Mouse (Mus musculus): ENCODE data around the gene Nabp2. TPM values are rescaled to one million over a fixed set of nuclear protein-coding genes. Genes with fewer than 3 reads are reported as not detected.

Gene Nabp2
- polyA plus RNA-seq, 1 experiment from 2014 or later = 133 TPM

DNA sequence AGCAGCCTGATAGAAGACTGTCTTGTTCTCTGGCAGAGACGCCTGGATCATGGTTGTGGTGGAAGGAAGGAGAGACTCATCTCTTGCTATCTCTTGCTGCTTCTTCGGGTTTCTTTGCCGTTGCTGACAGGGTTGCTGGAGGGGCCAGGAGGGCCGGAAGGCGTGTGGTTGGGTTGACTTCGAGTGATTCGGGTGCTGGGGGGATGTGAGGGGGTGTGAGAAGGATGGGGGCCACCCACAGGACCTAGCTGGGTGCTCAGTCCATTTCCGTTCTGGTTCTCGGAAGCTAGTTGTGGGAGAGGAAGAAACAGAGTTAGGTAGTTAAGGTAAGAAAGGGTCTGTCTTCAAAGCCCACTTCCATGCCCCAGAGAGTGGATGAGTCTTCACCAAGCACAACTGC lies 9.7 kb downstream of the Nabp2 start:
- 81% methylated on average over 9 of the region's 9 CpGs for whole genome bisulfite sequencing
- H3K4me3 ChIP-seq (replicated peaks) = no peak overlapping the region
- no peak overlapping the region for H3K27ac ChIP-seq (replicated peaks)
- H3K4me1 ChIP-seq = no peaks in the 10 kb centered on the region
- no peak for ATAC-seq (ENCODE audit: low FRiP score)
- no peaks in the 10 kb centered on the region for H3K9me3 ChIP-seq (replicated peaks)
- no peak overlapping the region for H3K4me2 ChIP-seq
- H3K36me3 ChIP-seq = peaks cover 14% of the 10 kb centered on the region
- no peak overlapping the region for H3K9ac ChIP-seq (replicated peaks)
- H3K27me3 ChIP-seq (replicated peaks) = no peaks in the 10 kb centered on the region

DNA sequence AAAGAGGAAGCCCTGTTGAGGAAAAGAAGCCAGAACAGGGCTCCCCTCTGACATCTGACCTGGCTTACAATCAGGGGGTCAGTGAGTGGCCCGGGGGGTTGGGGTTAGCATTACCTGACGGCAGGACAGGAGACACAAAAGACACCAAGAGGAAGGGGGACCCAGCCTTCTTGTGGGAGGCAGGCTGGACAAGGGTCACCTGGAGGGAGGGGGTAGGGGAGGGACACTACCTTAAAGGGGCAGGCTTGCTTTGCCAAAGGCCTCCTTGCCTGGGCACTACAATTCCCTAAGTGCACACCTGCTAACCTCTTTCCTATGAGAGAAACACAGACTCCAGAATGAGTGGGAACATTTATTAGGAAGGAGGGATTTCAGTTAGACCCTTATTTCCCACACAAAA lies 10.2 kb downstream of the Nabp2 start, which contains the start of gene Slc39a5:
Slc39a5 (minus strand) TSS at position 174 of the 400 bp plus-strand sequence.
- H3K4me1 ChIP-seq = no peaks in the 10 kb centered on the region
- H3K4me3 ChIP-seq (replicated peaks) = no peak within 1 kb of the TSS
- 8% methylated on average over 2 of the region's 2 CpGs for WGBS
- H3K27me3 ChIP-seq (replicated peaks) = no peaks in the 10 kb centered on the region
- H3K9ac ChIP-seq (replicated peaks) = no peak within 1 kb of the TSS
- H3K27ac ChIP-seq (replicated peaks) = no peak within 1 kb of the TSS
- no peak within 1 kb of the TSS for H3K4me2 ChIP-seq
- H3K9me3 ChIP-seq (replicated peaks) = no peaks in the 10 kb centered on the region
- peaks cover 8% of the 10 kb centered on the region for H3K36me3 ChIP-seq
- no peak for ATAC-seq (ENCODE audit: low FRiP score)

DNA sequence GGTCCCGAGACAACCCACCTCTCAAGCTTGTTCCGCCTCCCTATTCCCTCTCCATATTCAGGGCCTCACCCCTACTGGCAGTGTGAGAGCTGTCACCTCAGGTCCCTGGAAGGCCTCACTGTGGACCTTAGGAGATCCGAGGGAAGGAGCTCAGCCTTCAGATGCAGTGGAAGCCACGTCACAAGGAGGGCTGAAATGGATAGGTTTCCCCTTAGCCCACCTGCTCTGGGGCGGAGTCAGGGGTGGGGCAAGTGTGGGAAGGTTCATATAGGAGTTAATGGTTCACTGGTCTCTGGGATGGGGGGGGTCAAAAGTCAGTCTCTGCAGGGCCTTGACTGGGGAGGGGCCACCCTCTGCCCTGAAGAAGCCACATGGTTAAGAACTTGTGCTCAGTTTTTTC lies 11.0 kb downstream of the Nabp2 start:
- no peak for ATAC-seq (ENCODE audit: low FRiP score)
- Histone ChIP-seq H3K9me3 (replicated peaks) (no peaks in the 10 kb centered on the region), H3K27me3 (replicated peaks) (no peaks in the 10 kb centered on the region), H3K27ac (replicated peaks) (no peak overlapping the region), H3K4me2 (no peak overlapping the region), H3K36me3 (peaks cover 6% of the 10 kb centered on the region; the same call in 1 of the 2 replicates), H3K4me1 (no peaks in the 10 kb centered on the region), H3K4me3 (replicated peaks) (no peak overlapping the region), H3K9ac (replicated peaks) (no peak overlapping the region)
- 36% methylated on average over 5 of the region's 5 CpGs for WGBS

DNA sequence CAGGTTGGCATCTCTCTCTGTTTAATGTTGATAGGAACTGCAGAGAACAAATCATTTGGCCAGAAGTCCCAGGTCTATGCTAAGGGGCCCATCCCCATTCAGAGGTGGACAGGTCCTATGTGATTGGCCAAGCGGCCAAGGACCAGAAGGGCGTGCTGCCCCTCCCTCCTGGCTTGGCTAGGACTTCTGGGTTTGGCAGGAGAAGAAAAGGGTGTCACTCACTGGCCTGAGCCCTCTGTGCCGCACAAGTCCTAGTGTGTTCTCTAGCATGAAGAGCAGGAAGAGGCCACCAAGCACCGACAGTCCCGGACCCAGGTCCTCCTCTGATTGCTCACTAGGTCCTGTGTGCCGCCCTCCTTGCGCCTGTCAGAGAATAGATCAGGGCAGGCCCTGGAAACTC lies 13.8 kb downstream of the Nabp2 start:
- Histone ChIP-seq H3K4me3 (replicated peaks) (no peak overlapping the region), H3K9ac (replicated peaks) (no peak overlapping the region), H3K9me3 (replicated peaks) (no peaks in the 10 kb centered on the region), H3K4me2 (no peak overlapping the region), H3K36me3 (peaks cover 21% of the 10 kb centered on the region), H3K27me3 (replicated peaks) (no peaks in the 10 kb centered on the region), H3K4me1 (no peaks in the 10 kb centered on the region), H3K27ac (replicated peaks) (no peak overlapping the region)
- 61% methylated on average over 7 of the region's 7 CpGs for WGBS
- ATAC-seq (ENCODE audit: low FRiP score) = no peak

DNA sequence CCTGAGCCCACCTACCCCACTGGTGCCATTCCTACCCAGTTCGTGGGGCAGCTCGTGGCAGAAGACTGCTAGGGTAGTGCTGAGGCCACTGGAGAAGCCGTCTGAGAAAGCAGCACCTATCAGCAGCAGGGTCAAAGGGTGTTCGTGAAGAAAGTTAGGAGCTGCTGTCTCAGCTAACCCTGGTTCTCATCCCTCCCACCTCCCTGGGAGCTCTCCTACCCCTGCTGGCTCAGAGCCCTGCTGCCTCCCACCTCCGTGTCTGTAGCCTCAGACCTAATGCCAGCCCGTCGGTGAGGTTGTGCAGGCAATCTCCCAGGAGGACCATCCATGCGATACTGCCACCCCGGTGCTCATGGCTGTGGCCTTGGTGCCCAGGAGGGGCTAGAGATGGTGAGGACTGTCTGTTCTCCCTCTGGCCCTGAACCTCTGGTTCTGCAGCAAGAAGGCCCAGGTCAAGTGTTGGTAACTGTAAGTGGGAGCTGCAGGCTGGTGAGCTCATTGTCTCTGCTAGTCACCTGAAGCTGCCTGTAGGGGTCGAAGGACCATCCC lies 14.5 kb downstream of the Nabp2 start:
- Histone ChIP-seq H3K36me3 (peaks cover 27% of the 10 kb centered on the region), H3K9me3 (replicated peaks) (no peaks in the 10 kb centered on the region), H3K27ac (replicated peaks) (no peak overlapping the region), H3K4me1 (no peaks in the 10 kb centered on the region), H3K9ac (replicated peaks) (no peak overlapping the region), H3K4me3 (replicated peaks) (no peak overlapping the region), H3K4me2 (no peak overlapping the region), H3K27me3 (replicated peaks) (no peaks in the 10 kb centered on the region)
- 65% methylated on average over 10 of the region's 10 CpGs for WGBS
- ATAC-seq (ENCODE audit: low FRiP score) = no peak

DNA sequence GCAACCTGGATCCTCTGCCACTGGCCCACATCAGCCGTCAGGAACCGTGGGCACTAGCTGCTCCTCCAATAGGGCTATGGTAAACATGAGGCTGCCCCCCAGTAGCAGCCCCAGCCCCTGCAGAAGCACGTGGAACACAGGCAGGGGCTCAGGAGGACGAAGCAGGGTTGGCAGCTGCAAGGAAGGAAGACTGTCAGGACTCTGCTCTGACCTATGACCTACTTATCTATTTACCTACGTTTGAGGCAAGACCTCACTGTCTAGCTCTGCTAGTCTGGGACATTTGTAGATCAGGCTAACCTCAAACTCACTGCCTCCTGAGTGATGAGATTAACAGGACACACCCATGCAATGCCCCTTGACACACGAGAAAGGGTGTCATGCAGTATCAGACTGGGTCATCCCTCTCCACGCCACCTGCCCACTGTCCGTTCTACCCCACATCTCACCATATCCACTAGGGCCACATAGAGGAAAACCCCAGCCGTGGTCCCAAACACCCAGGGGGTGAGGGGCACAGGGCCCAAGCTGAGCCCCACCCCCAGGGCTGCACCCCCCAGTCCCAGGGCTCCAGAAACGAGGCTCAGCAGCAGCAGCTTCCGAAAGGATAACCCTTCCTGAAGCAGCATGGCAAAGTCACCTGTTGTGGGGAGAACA lies 15.1 kb downstream of the Nabp2 start:
- Histone ChIP-seq H3K9ac (replicated peaks) (no peak overlapping the region), H3K36me3 (peaks cover 31% of the 10 kb centered on the region), H3K4me2 (no peak overlapping the region), H3K27ac (replicated peaks) (no peak overlapping the region), H3K4me3 (replicated peaks) (no peak overlapping the region), H3K4me1 (no peaks in the 10 kb centered on the region), H3K9me3 (replicated peaks) (no peaks in the 10 kb centered on the region), H3K27me3 (replicated peaks) (no peaks in the 10 kb centered on the region)
- ATAC-seq (ENCODE audit: low FRiP score) = no peak
- 78% methylated on average over 11 of the region's 11 CpGs for WGBS

DNA sequence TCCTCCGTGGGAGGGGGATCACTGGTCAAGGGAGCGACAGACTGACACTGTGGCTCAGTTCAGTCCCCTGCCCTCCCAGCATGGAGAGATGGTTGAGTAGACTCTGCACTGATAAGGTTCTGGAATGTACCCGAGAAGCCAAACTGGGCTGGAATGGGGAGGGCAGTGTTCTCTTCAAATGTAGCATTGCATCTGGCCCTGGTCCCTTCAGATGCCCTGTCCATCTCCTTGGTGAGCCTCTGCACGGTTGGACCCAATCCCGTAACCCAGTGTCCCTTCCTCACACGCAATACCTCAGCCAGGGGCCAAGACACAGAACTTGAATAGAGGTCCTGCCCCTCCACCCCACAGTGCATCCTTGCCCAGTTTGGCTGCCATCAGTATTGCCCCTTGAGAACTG lies 19.4 kb downstream of the Nabp2 start:
- Histone ChIP-seq H3K27me3 (replicated peaks) (no peaks in the 10 kb centered on the region), H3K4me3 (replicated peaks) (no peak overlapping the region), H3K9ac (replicated peaks) (no peak overlapping the region), H3K36me3 (peaks cover 74% of the 10 kb centered on the region), H3K9me3 (replicated peaks) (no peaks in the 10 kb centered on the region), H3K27ac (replicated peaks) (no peak overlapping the region), H3K4me1 (no peaks in the 10 kb centered on the region), H3K4me2 (no peak overlapping the region)
- ATAC-seq (ENCODE audit: low FRiP score) = no peak
- WGBS = 85% methylated on average over 6 of the region's 6 CpGs

DNA sequence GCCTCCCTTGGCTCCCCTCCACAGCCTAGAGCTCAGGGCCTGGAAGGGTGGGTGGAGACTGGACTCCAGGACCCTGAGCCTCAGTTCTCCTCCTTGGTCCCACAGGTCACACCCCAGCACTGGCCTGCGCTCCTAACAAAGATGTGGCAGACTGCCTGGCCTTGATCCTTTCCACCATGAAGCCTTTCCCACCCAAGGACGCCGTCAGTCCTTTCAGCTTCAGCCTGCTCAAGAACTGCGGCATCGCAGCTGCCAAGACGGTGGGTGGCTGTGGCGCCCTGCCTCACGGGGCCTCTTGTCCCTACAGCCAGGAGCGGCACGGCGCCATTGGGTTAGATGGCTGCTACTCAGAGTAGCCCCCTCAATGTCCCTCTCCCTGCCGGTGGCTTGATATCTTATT lies 20.9 kb downstream of the Nabp2 start:
- no peak overlapping the region for H3K27ac ChIP-seq (replicated peaks)
- H3K9me3 ChIP-seq (replicated peaks) = no peaks in the 10 kb centered on the region
- no peak overlapping the region for H3K9ac ChIP-seq (replicated peaks)
- no peak overlapping the region for H3K4me2 ChIP-seq
- ATAC-seq (ENCODE audit: low FRiP score) = no peak
- no peak overlapping the region for H3K4me3 ChIP-seq (replicated peaks)
- WGBS = 93% methylated on average over 12 of the region's 12 CpGs
- no peaks in the 10 kb centered on the region for H3K4me1 ChIP-seq
- H3K27me3 ChIP-seq (replicated peaks) = no peaks in the 10 kb centered on the region
- H3K36me3 ChIP-seq = peaks cover 88% of the 10 kb centered on the region

DNA sequence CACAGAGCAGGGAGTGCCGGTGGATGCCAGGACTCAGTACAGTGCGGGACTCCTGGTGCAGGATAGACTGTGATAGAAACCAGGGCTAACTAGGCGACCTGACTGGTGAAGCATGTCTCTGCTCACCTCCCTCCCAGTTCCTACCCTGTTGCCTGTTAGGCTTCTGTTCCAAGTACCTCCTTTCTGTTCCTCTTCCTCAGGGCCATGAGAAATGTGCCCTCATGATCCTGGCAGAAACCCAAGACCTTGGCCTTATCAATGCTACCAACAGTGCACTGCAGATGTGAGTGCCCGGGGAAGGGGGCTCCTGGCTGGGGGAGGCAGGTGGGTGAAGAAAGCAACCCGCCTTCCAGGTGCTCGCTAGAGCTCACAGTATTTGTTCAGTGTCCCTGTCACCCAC lies 21.7 kb downstream of the Nabp2 start:
- Histone ChIP-seq H3K27ac (replicated peaks) (no peak overlapping the region), H3K36me3 (peaks cover 95% of the 10 kb centered on the region), H3K4me3 (replicated peaks) (no peak overlapping the region), H3K4me2 (no peak overlapping the region), H3K9ac (replicated peaks) (no peak overlapping the region), H3K9me3 (replicated peaks) (no peaks in the 10 kb centered on the region), H3K4me1 (no peaks in the 10 kb centered on the region), H3K27me3 (replicated peaks) (no peaks in the 10 kb centered on the region)
- WGBS = 88% methylated on average over 6 of the region's 6 CpGs
- ATAC-seq (ENCODE audit: low FRiP score) = no peak

DNA sequence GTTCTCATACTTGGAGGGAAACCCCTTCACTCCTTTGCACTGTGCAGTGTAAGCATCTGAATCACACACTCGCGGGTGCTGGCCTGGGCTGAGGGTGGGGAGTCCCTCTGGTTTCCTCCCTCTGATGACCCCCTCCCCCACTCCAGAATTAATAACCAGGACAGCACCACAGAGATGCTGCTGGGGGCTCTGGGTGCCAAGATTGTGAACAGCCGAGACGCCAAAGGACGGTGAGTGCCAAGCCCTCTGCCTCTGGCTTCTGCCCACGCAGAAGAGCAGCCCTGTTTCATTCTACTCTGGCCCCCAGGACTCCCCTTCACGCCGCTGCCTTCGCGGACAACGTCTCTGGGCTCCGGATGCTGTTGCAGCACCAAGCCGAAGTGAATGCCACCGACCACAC lies 22.4 kb downstream of the Nabp2 start:
- no peak for ATAC-seq (ENCODE audit: low FRiP score)
- peaks cover 97% of the 10 kb centered on the region for H3K36me3 ChIP-seq
- WGBS = 92% methylated on average over 14 of the region's 14 CpGs

DNA sequence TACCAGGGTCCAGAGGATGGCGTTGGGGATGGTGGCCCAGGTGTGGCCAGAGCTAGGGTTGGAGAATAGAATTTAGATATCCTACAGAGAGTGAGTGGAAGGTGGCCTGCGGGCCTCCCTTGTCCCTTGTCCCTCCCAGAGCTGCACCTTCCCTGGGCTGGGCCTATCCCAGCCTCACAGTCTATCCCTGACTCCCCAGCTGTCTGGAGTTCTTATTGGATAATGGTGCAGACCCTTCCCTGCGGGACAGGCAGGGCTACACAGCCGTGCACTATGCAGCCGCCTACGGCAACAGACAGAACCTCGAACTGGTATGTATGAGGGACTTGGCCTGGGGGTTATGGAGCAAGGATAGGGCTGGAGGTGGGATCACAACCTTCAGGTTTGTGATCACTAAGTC lies 25.4 kb downstream of the Nabp2 start:
- H3K9ac ChIP-seq (replicated peaks) = no peak overlapping the region
- peaks cover 97% of the 10 kb centered on the region for H3K36me3 ChIP-seq
- 89% methylated on average over 7 of the region's 7 CpGs for WGBS
- no peak overlapping the region for H3K27ac ChIP-seq (replicated peaks)
- H3K27me3 ChIP-seq (replicated peaks) = no peaks in the 10 kb centered on the region
- no peak overlapping the region for H3K4me2 ChIP-seq
- H3K4me3 ChIP-seq (replicated peaks) = no peak overlapping the region
- no peaks in the 10 kb centered on the region for H3K4me1 ChIP-seq
- ATAC-seq (ENCODE audit: low FRiP score) = no peak
- H3K9me3 ChIP-seq (replicated peaks) = no peaks in the 10 kb centered on the region

More for the DNA sequence above, 22.4 kb downstream of the Nabp2 start:
- Histone ChIP-seq H3K4me1 (no peaks in the 10 kb centered on the region), H3K27me3 (replicated peaks) (no peaks in the 10 kb centered on the region), H3K9me3 (replicated peaks) (no peaks in the 10 kb centered on the region), H3K27ac (replicated peaks) (no peak overlapping the region), H3K4me2 (no peak overlapping the region), H3K4me3 (replicated peaks) (no peak overlapping the region), H3K9ac (replicated peaks) (no peak overlapping the region)

DNA sequence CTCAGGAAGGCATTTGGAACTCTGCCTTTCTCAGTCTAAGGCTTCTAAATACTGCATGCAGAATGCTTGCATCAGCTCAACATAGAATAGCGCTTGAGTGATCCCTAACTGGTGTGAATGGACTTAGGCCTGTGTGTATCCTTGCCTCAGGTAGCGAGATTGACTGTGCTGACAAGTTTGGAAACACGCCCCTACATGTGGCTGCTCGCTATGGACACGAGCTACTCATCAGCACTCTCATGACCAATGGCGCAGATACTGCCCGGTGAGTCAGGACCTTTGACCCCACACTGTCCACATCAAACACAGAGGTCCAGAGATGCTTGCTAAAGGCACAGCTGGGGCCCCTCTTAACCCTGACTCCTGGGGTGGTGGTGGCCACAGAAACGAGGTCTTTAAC lies 28.8 kb downstream of the Nabp2 start:
- H3K27ac ChIP-seq (replicated peaks) = no peak overlapping the region
- peaks cover 20% of the 10 kb centered on the region for H3K4me1 ChIP-seq
- H3K36me3 ChIP-seq = peaks cover 85% of the 10 kb centered on the region
- no peak overlapping the region for H3K4me3 ChIP-seq (replicated peaks)
- WGBS = 92% methylated on average over 8 of the region's 8 CpGs
- no peak overlapping the region for H3K4me2 ChIP-seq
- no peak for ATAC-seq (ENCODE audit: low FRiP score)
- H3K9ac ChIP-seq (replicated peaks) = no peak overlapping the region
- H3K9me3 ChIP-seq (replicated peaks) = no peaks in the 10 kb centered on the region
- no peaks in the 10 kb centered on the region for H3K27me3 ChIP-seq (replicated peaks)

Measured in neural tube, embryonic 15.5 days (tissue).